Mouse (Mus musculus) kidney, adult 2 months (tissue): Measurements from ENCODE around the gene Chl1. TPM values are rescaled to one million over a fixed set of nuclear protein-coding genes. Genes with fewer than 3 reads are reported as not detected.

Experiments
- DNase-seq: peaks from one replicate; pipeline ENCODE4 v3.0.0; 2021
- H3K27ac ChIP-seq: fragments of 200-500 bp; 2 replicates; pipeline ENCODE4 v1.5.1; 2012; ENCODE audit warnings: low read depth, low read length, control low read depth, inconsistent platforms; ENCODE audit not compliant: insufficient read depth
- H3K27me3 ChIP-seq: fragments of 200-500 bp; replicated peaks from 2 replicates; pipeline ENCODE4 v1.6.1; 2012; ENCODE audit warnings: mild to moderate bottlenecking, moderate library complexity, low read length, inconsistent platforms; ENCODE audit not compliant: control insufficient read depth, insufficient read depth
- H3K36me3 ChIP-seq: fragments of 200-500 bp; 2 replicates; pipeline ENCODE4 v1.6.1; 2012; ENCODE audit warnings: mild to moderate bottlenecking, moderate library complexity, low read length, inconsistent platforms; ENCODE audit not compliant: control insufficient read depth, insufficient read depth
- H3K4me1 ChIP-seq: fragments of 200-500 bp; 2 replicates; pipeline ENCODE4 v1.6.1; 2011; ENCODE audit warnings: low read length; ENCODE audit not compliant: control insufficient read depth, insufficient read depth
- H3K4me3 ChIP-seq: fragments of 200-500 bp; 2 replicates; pipeline ENCODE4 v1.5.1; 2011; ENCODE audit warnings: mild to moderate bottlenecking, low read depth, low read length, control low read depth; ENCODE audit not compliant: insufficient read depth
- CTCF ChIP-seq: fragments of 200-500 bp; conservative IDR thresholded peaks from 2 replicates; pipeline ENCODE4 v1.5.1; 2011; ENCODE audit warnings: low read depth, mild to moderate bottlenecking, control low read depth, low read length, moderate library complexity, mixed read lengths; ENCODE audit not compliant: insufficient read depth, insufficient read length
- POLR2A ChIP-seq: fragments of 200-500 bp; IDR thresholded peaks from one replicate; pipeline ENCODE4 v1.6.1; 2011; ENCODE audit warnings: low read depth, low read length, control low read depth
- WGBS: fragments of 180-500 bp; shearing (Covaris S2); methylation state at CpG from one replicate; pipeline ENCODE4 v1.1.7; 2018; 5-methylcytosine and 5-hydroxymethylcytosine counted together
- polyA plus RNA-seq: library from polyadenylated mRNA; depleted of rRNA; stranded (reverse); fragments of >200 nt; gene quantifications from 2 replicates; pipeline ENCODE4 v1.2.3, GENCODE M21; 2012

The Chl1 gene
- polyA plus RNA-seq, 1 experiment: 0.42 TPM

DNA sequence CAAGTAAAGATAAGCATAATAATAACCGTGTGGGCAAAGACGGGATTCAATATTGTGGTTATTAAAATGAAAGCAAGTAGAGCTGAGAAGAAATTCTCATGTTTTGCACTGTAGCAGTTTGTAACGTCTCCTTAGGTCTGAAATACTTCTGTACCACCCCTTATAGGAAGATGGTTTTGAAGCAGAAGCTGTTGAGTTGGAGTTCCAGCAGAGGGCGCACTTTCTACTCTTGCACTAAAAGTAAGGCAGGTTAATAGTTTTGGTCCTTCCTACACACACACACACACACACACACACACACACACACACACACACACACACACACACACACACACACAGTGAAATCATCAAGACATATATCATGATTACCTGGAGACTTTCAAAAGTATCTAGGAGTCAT lies 235.7 kb downstream of the Chl1 start:
- 28% methylated on average over 4 of the region's 4 CpGs for WGBS
- DNase-seq: peak; percentile 14

DNA sequence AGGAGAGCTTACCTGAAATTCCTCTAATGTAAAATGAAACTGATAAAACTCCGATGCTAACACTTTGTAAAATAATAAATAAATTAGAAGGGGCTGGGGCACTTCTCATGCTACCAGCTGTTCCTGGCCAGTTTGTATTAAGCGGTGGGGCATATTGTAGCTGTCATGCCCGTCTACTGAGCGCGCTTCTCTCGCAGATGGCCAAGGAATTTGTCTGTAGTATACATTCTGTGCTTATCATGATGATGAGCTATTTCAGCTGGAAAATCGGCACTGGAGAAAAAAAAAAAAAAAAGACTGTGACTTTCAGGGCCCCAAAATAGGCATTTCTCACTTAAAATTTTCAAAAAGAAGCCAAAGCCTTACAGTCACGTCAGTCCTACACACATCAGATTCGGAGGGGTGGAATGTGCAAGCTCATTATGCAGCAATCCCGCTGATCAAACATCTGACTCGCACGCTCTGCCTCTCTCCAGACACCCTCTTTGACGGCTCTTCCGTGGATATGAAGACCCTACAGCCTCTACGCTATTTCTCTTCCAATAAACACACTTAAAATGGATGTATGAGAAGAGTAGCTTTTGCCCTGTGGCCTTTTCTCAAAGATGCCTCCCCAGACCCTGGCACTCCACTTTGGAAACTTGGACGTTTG lies 238.9 kb downstream of the Chl1 start:
- no peaks in the 10 kb centered on the region for H3K4me1 ChIP-seq
- DNase-seq: no peak
- 75% methylated on average over 16 of the region's 16 CpGs for WGBS

More for the DNA sequence above, 235.7 kb downstream of the Chl1 start:
- no peaks in the 10 kb centered on the region for H3K36me3 ChIP-seq
- H3K27ac ChIP-seq: no peak overlapping the region
- H3K4me3 ChIP-seq: no peak overlapping the region
- TF ChIP-seq CTCF (no peak), POLR2A (no peak)
- no peaks in the 10 kb centered on the region for H3K27me3 ChIP-seq
- H3K4me1 ChIP-seq: no peaks in the 10 kb centered on the region

DNA sequence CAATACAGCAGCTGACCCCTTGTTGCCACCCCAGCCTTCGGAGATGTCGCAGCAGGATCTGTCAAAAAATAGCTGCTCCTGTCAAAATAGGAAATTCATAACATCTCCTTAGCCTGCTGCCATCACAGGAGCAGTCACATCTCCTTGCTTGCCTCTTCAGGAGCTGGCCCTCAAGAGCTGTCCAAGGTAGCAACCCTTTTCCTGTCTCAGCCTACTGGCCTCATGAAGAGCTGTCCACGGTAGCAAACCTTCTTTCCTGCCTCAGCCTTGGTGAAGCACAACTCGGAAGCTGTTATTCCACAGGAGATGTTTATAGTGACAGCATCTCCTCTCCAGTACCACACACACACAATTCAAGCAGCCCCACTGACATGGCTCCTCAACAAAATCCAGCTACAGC lies 243.5 kb downstream of the Chl1 start:
- Histone ChIP-seq H3K27me3 (no peaks in the 10 kb centered on the region), H3K27ac (no peak overlapping the region), H3K36me3 (no peaks in the 10 kb centered on the region), H3K4me1 (no peaks in the 10 kb centered on the region), H3K4me3 (no peak overlapping the region)
- no peak for TF ChIP-seq CTCF
- TF ChIP-seq POLR2A: no peak
- 70% methylated on average over 4 of the region's 4 CpGs for WGBS
- DNase-seq: no peak

More for the DNA sequence above, 238.9 kb downstream of the Chl1 start:
- TF ChIP-seq CTCF (no peak), POLR2A (no peak)
- Histone ChIP-seq H3K36me3 (no peaks in the 10 kb centered on the region), H3K27ac (no peak overlapping the region), H3K4me3 (no peak overlapping the region), H3K27me3 (no peaks in the 10 kb centered on the region)

DNA sequence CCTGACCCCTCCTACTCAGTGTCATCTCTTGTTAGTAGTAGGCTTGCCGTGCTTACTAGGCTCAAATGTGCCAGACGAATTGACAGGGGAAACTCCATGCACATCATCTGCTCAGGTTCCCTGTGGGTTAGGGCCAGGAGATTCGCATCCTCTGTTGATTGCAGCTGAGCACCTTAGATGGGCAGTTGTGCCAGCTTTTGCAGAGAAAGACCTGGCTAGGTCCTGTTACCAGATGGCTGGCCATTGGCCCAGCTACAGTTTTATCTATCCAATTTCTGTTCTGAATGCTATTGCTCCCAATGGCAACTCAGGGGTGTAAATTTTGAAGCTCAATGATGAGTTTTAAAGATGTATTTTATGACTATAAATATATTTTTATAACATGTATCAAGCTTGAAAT lies 256.4 kb downstream of the Chl1 start:
- no peaks in the 10 kb centered on the region for H3K36me3 ChIP-seq
- H3K27ac ChIP-seq: no peak overlapping the region
- H3K4me1 ChIP-seq: no peaks in the 10 kb centered on the region
- no peaks in the 10 kb centered on the region for H3K27me3 ChIP-seq
- WGBS: 76% methylated on average over 3 of the region's 3 CpGs
- TF ChIP-seq CTCF (no peak), POLR2A (no peak)
- DNase-seq: no peak
- H3K4me3 ChIP-seq: no peak overlapping the region

DNA sequence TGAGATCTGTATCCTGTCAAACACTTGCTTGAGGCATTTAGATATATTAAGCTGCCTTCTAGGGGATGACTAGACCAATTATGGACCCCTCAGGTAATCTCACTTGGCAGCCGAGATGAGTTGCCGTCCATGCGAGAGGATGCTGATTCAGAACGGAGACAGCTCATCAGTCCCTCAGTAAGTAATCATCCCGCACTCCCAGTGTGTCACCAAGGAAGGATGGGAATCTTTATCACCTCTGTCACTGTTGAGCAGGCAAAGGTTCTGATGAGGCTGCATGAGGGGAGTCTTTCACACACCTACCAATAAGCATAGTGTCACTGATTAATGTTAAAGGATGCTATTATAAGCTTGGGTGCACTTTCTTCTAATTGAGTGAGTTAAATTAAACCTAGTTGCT lies 270.7 kb downstream of the Chl1 start:
- DNase-seq: no peak
- no peak overlapping the region for H3K27ac ChIP-seq
- H3K4me1 ChIP-seq: no peaks in the 10 kb centered on the region
- TF ChIP-seq CTCF: no peak
- H3K4me3 ChIP-seq: no peak overlapping the region
- H3K36me3 ChIP-seq: no peaks in the 10 kb centered on the region
- H3K27me3 ChIP-seq: no peaks in the 10 kb centered on the region
- 80% methylated on average over 5 of the region's 5 CpGs for WGBS

DNA sequence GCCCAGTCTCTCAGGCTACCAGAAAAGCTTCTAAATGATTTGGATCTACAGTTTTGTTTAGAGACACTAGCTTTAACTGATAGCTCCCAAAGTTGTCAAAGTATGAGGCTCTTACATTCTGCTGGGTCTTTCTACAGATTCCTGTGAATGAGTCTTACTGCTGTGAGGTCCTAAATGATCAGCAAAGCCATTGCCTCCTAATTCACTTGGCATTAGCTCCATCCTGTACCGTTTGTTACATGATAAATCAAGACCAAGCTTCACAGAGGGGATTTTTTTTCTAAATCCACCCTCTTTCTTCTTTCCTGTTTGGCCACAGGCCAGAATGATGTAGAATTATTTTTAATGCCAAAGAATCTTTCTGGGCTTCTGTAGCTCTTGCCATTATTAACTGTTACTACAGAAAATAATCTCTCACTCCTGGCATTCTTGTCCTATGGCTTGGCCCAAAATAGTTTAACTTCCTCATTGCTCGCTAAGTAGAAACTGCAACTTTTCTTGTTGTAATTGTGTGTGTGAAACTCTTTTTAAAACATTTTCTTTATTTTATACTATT lies 280.8 kb downstream of the Chl1 start:
- no peaks in the 10 kb centered on the region for H3K4me1 ChIP-seq
- WGBS: 55% methylated on average over 2 of the region's 2 CpGs
- no peaks in the 10 kb centered on the region for H3K27me3 ChIP-seq
- no peak overlapping the region for H3K27ac ChIP-seq
- no peak overlapping the region for H3K4me3 ChIP-seq
- no peaks in the 10 kb centered on the region for H3K36me3 ChIP-seq
- DNase-seq: no peak
- TF ChIP-seq POLR2A (no peak), CTCF (no peak)

DNA sequence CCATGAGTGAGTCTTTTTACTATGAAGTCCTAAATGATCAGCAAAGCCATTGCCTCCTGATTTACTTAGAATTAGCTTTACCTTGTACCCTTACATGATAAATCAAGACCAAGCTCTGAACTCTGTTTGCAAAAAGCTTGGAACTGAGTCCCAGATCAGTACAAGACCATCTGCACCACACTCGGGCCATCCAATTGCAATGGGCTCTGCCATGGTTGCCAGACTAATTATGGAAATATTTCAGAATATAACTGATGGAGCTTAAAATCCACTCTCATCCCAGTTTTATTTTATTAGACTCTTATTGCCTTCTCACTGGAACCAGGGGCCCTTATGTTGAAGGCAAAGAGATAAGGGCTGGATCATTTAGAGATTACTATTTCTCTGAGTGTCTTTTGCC lies 284.9 kb downstream of the Chl1 start:
- WGBS: 84% methylated on average over 1 of the region's 1 CpGs
- H3K4me3 ChIP-seq: no peak overlapping the region
- no peaks in the 10 kb centered on the region for H3K27me3 ChIP-seq
- DNase-seq: no peak
- H3K36me3 ChIP-seq: no peaks in the 10 kb centered on the region
- TF ChIP-seq POLR2A: no peak
- TF ChIP-seq CTCF: no peak
- no peak overlapping the region for H3K27ac ChIP-seq
- H3K4me1 ChIP-seq: no peaks in the 10 kb centered on the region
